Mouse (Mus musculus) testis, adult 2 months (tissue): ENCODE measurements around the gene BC005537.

Experiments used
- CTCF ChIP-seq: fragments of 200-500 bp; IDR thresholded peaks from 2 replicates; pipeline ENCODE4 v1.5.1; 2012; ENCODE audit warnings: low read depth, mild to moderate bottlenecking, inconsistent platforms, low read length, moderate library complexity; ENCODE audit not compliant: control insufficient read depth, insufficient read depth, insufficient replicate concordance
- POLR2A ChIP-seq: fragments of 200-500 bp; IDR thresholded peaks from 2 replicates; pipeline ENCODE4 v1.6.1; 2012; ENCODE audit warnings: low read depth, mild to moderate bottlenecking, inconsistent platforms, low read length, moderate library complexity; ENCODE audit not compliant: control insufficient read depth

- TF ChIP-seq CTCF (no peak), POLR2A (no peak)
Observed at GRCm38 (mm10) chr13:24832811-24833155, 31.3 kb downstream of the BC005537 start.
